Mouse (Mus musculus) limb, embryonic 11.5 days (tissue): Measurements from ENCODE around the gene Plxnb1. TPM values are rescaled to one million over a fixed set of nuclear protein-coding genes. Genes with fewer than 3 reads are reported as not detected.
"Not testable (repeated sequence)": the region's sequence is repeated elsewhere in the genome, so short reads cannot be mapped to it uniquely, and the experiment has no call there.

Source experiments
- ATAC-seq: fragments of 200-750 bp; cut with Nextera tagmentation; 2 replicates; pipeline ENCODE4 v1.8.0; 2017; ENCODE audit warnings: low read depth; ENCODE audit not compliant: insufficient number of reproducible peaks, low FRiP score, low TSS enrichment
- DNase-seq: peaks from one replicate; pipeline ENCODE4 v3.0.0-alpha.2; 2015; ENCODE audit warnings: low spot score
- H3K27ac ChIP-seq: fragments of 300-500 bp; sonication (generic); replicated peaks from 2 replicates; pipeline ENCODE4 v1.5.1; 2014; ENCODE audit warnings: low read depth, mild to moderate bottlenecking, low read length
- H3K27me3 ChIP-seq: fragments of 300-500 bp; sonication (generic); 2 replicates; pipeline ENCODE4 v1.6.1; 2014; ENCODE audit warnings: mild to moderate bottlenecking, low read length, mixed read lengths; ENCODE audit not compliant: control insufficient read depth, insufficient read depth
- H3K36me3 ChIP-seq: fragments of 300-500 bp; sonication (generic); 2 replicates; pipeline ENCODE4 v1.6.1; 2014; ENCODE audit warnings: mild to moderate bottlenecking, low read length, moderate library complexity, mixed read lengths; ENCODE audit not compliant: control insufficient read depth, insufficient read depth
- H3K4me1 ChIP-seq: fragments of 300-500 bp; sonication (generic); 2 replicates; pipeline ENCODE4 v1.6.1; 2014; ENCODE audit warnings: low read length, mixed read lengths; ENCODE audit not compliant: control insufficient read depth, insufficient read depth
- H3K4me2 ChIP-seq: fragments of 300-500 bp; sonication (generic); 2 replicates; pipeline ENCODE4 v1.6.1; 2014; ENCODE audit warnings: low read depth, mild to moderate bottlenecking, moderate library complexity; ENCODE audit not compliant: severe bottlenecking
- H3K4me3 ChIP-seq: fragments of 300-500 bp; sonication (generic); 2 replicates; pipeline ENCODE4 v1.5.1; 2014; ENCODE audit warnings: low read depth, low read length
- H3K9ac ChIP-seq: fragments of 300-500 bp; sonication (generic); 2 replicates; pipeline ENCODE4 v1.6.1; 2014; ENCODE audit warnings: mild to moderate bottlenecking, low read length
- H3K9me3 ChIP-seq: fragments of 300-500 bp; sonication (generic); 2 replicates; pipeline ENCODE4 v1.6.1; 2016; ENCODE audit warnings: low read length; ENCODE audit not compliant: control insufficient read depth
- WGBS: fragments of 180-500 bp; shearing (Covaris S2); extraction: QIAGEN DNeasy Blood & Tissue Kit; methylation state at CpG from one replicate; pipeline ENCODE4 v1.1.7; 2014; 5-methylcytosine and 5-hydroxymethylcytosine counted together
- polyA plus RNA-seq: library from polyadenylated mRNA; unstranded; fragments of >200 nt; fragmentation: Nextera tagmentation; extraction: Ambion mirVana; gene quantifications from 2 replicates; pipeline ENCODE4 v1.2.1, GENCODE M21; 2014

Gene Plxnb1
- polyA plus RNA-seq, 1 experiment from 2014 or later, result 15.2 TPM

DNA sequence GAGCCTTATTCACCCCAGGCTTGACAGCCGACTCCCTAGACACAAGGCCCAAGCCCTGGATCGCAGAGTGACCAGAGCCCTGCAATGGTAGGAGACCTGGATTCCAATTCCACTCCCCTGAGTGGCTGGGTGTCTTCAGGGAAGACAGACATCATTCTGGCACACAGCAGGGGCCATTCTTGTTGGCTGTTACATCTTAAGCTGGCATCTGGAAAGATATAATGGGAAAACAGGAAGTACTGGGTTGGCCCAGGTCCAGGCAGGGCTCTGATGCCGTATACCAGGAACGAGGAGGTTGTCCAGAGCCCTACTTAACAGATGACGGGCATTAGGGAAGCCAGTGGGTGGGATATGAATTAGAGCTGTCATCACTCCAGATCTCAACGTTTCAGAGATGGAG, 28.1 kb downstream of the Plxnb1 start:
- ATAC-seq, result no peak
- no peak overlapping the region for H3K4me2 ChIP-seq
- 55% methylated on average over 6 of the region's 6 CpGs for WGBS

DNA sequence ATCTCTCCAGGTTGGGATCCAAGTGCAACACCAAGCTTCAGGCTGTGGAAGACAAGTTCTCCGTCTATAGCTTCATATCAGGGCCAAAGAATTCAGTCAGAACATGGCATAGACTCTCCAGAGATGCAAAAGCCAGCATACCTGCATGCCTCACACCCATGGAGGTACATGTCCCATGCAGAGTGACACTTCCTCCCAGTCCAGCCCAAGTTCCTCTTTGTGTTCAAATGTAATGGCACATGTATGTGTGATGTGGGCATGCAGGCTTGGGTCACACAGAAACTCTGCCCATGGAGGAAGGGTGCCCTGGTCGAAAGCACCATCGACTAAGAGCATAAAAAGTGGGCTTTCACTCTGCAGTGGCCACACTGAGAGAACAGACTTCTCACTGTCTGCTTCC, 29.0 kb downstream of the Plxnb1 start:
- Histone ChIP-seq H3K4me2 (no peak overlapping the region), H3K4me3 (no peak overlapping the region), H3K9ac (no peak overlapping the region), H3K9me3 (no peaks in the 10 kb centered on the region), H3K27ac (no peak overlapping the region), H3K27me3 (no peaks in the 10 kb centered on the region), H3K4me1 (no peaks in the 10 kb centered on the region), H3K36me3 (no peaks in the 10 kb centered on the region; the same call in 1 of the 2 replicates)
- DNase-seq, result no peak
- 85% methylated on average over 3 of the region's 3 CpGs for WGBS
- no peak for ATAC-seq

More for the DNA sequence above, 28.1 kb downstream of the Plxnb1 start:
- Histone ChIP-seq H3K27me3 (no peaks in the 10 kb centered on the region), H3K27ac (no peak overlapping the region), H3K36me3 (peaks cover 3% of the 10 kb centered on the region; the same call in 1 of the 2 replicates), H3K9me3 (no peaks in the 10 kb centered on the region), H3K9ac (no peak overlapping the region), H3K4me3 (no peak overlapping the region), H3K4me1 (no peaks in the 10 kb centered on the region)
- DNase-seq, result no peak

DNA sequence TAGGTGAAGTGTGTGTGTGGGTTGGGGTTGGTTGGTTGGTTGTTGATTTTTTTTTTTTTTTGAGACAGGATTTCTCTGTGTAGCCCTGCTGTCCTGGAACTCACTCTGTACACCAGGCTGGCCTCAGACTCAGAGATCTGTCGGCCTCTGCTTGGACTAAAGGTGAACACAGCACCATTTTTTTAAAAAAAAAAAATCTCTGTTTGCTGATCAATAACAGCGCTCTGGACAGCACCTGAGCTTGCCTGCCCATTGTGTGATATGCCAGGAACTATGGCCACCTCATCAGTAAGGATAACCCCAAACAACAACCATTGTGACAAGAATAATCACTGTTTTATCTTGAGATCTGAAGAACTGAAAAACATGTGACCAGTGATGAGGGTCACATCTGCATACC, 29.9 kb downstream of the Plxnb1 start:
- no peak overlapping the region for H3K9ac ChIP-seq
- no peaks in the 10 kb centered on the region for H3K36me3 ChIP-seq
- DNase-seq, result no peak
- H3K27ac ChIP-seq, result no peak overlapping the region
- 83% methylated on average over 2 of the region's 2 CpGs for WGBS
- no peak for ATAC-seq
- H3K4me1 ChIP-seq, result no peaks in the 10 kb centered on the region
- H3K27me3 ChIP-seq, result no peaks in the 10 kb centered on the region
- no peak overlapping the region for H3K4me2 ChIP-seq
- H3K4me3 ChIP-seq, result no peak overlapping the region
- H3K9me3 ChIP-seq, result no peaks in the 10 kb centered on the region

DNA sequence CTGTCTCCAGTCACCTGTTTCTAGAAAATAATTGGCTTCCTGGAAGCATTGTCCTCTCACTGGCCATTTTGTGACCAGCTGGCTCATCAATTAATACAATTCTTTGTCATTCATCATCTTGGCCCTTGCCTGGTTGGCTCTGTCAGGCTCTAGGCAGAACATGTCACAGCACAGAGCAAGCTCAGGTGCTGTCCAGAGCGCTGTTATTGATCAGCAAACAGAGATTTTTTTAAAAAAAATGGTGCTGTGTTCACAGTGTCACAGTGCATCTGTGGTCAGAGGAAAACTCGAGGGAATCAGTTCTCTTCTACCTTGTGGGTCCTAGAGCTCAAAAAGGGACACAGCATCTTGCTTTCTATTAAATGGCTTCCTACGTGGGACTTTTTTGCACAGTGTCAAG, 30.3 kb downstream of the Plxnb1 start:
- WGBS, result 75% methylated on average over 3 of the region's 3 CpGs

DNA sequence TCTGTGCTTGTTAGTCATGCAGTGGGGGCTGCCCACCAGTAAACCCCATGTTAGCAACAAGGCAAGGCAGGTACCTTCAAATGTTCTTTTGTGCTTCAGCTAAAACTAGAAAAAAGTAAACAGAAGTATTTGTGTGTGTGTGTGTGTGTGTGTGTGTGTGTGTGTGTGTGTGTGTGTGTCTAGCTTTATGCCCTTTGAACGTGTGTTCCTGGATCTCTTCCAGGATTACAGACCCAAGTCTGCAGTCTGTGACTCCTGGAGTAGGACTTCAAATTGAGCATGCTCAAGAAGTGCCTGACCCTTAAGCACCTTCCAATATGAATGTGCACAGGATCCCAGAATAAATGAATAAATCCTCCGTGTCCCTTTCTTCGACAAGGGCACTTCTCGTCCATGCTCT, 31.9 kb downstream of the Plxnb1 start:
- WGBS, result 93% methylated on average over 4 of the region's 4 CpGs
- ATAC-seq, result no peak
- H3K9ac ChIP-seq, result no peak overlapping the region
- no peak overlapping the region for H3K4me2 ChIP-seq
- H3K4me3 ChIP-seq, result no peak overlapping the region
- H3K27ac ChIP-seq, result no peak overlapping the region
- H3K36me3 ChIP-seq, result no peaks in the 10 kb centered on the region
- H3K27me3 ChIP-seq, result no peaks in the 10 kb centered on the region
- H3K4me1 ChIP-seq, result no peaks in the 10 kb centered on the region
- DNase-seq, result no peak
- H3K9me3 ChIP-seq, result no peaks in the 10 kb centered on the region

More for the DNA sequence above, 30.3 kb downstream of the Plxnb1 start:
- H3K4me1 ChIP-seq, result no peaks in the 10 kb centered on the region
- ATAC-seq, result no peak
- H3K36me3 ChIP-seq, result no peaks in the 10 kb centered on the region
- no peak overlapping the region for H3K9ac ChIP-seq
- no peak overlapping the region for H3K27ac ChIP-seq
- no peaks in the 10 kb centered on the region for H3K27me3 ChIP-seq
- DNase-seq, result no peak
- H3K4me2 ChIP-seq, result no peak overlapping the region
- H3K9me3 ChIP-seq, result no peaks in the 10 kb centered on the region
- H3K4me3 ChIP-seq, result no peak overlapping the region

DNA sequence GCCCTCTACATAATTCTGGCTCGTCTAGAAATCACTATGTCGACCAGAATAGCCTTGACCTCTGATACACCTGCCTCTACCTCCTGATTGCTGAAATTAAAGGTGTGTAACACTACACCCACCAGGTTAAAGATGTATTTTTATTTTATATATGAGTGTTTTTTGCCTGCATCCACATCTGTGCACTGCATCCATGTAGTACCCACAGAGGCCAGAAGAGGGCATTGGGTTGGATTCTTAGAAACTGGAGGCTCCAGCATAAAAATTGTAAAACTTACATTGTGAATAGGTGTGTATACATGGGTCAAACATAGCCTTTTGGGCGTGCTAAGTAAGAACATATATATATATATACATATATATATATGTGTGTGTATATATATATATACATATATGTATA, 33.0 kb downstream of the Plxnb1 start:
- H3K27me3 ChIP-seq, result no peaks in the 10 kb centered on the region
- no peaks in the 10 kb centered on the region for H3K4me1 ChIP-seq
- no peak overlapping the region for H3K4me3 ChIP-seq
- WGBS, result 58% methylated on average over 3 of the region's 3 CpGs
- H3K27ac ChIP-seq, result no peak overlapping the region
- no peak overlapping the region for H3K4me2 ChIP-seq
- H3K36me3 ChIP-seq, result no peaks in the 10 kb centered on the region
- no peaks in the 10 kb centered on the region for H3K9me3 ChIP-seq
- no peak for ATAC-seq
- DNase-seq, result peak; percentile 58
- H3K9ac ChIP-seq, result no peak overlapping the region

DNA sequence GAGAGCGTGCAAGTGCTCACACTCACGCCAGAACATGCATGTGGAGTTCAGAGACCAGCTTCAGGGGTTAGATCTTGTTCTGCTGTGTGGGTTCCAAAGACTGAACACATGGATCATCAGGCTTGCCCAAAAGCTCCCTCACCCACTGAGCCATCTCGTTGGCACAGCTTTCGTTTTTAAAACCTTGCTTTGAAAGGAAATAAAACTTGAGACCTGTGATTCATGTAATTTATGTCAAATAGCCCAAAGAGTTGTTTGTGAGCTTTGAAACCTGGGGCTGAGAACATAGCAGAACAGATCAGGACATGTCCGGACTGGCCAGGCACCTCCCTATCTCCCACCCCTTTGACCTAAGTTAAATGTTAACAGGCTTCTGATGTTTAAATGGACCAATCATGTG, 34.9 kb downstream of the Plxnb1 start:
- no peaks in the 10 kb centered on the region for H3K9me3 ChIP-seq
- no peak overlapping the region for H3K27ac ChIP-seq
- no peak overlapping the region for H3K4me2 ChIP-seq
- H3K9ac ChIP-seq, result no peak overlapping the region
- DNase-seq, result no peak
- H3K36me3 ChIP-seq, result no peaks in the 10 kb centered on the region
- H3K27me3 ChIP-seq, result no peaks in the 10 kb centered on the region
- no peak for ATAC-seq
- no peak overlapping the region for H3K4me3 ChIP-seq
- 81% methylated on average over 5 of the region's 5 CpGs for WGBS
- no peaks in the 10 kb centered on the region for H3K4me1 ChIP-seq

DNA sequence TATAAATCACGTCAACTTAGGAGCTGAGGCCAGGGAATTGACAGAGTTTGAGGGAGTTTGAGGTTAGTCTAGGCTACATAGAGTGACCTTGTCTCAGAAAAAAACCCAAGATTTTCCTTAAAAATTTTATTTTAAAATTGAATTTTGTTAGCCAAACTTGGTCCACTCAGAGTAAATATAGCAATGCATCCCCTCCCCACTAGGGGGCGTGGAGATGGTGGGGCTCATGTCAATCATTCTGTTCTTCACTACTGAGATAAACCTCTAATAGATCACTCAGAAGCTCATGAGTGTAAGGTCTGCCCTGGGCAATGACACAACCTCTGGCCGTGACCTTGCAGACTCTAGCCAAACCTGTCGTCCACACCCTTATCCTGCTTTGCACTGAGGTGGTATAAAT, 45.2 kb downstream of the Plxnb1 start:
- not testable (repeated sequence) for H3K9me3 ChIP-seq, H3K27me3 ChIP-seq, H3K27ac ChIP-seq, H3K36me3 ChIP-seq, H3K4me3 ChIP-seq, H3K4me1 ChIP-seq, H3K9ac ChIP-seq, DNase-seq, ATAC-seq, H3K4me2 ChIP-seq
- WGBS, result 65% methylated on average over 4 of the region's 4 CpGs

DNA sequence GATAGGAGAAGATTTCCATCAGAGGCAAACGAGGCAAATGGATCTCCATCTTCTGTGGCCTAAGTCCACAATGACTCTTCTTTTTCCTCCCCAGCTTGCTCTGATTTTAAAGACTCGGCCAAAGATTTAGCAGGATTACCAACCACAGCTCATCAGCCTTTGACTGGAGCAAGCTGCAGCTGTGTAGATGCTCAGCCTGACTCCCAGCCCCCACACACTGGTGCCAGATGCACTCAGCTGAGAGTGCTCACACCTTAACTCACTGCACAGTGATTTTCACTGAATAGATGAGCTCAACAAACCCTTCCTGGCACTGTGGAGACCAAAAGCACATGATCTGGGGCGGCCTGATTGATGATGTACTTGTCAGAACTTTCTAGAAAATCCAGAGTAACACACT, 66.8 kb downstream of the Plxnb1 start, which contains the start of gene Fbxw21:
TSS of gene Fbxw21 (minus strand) at position 101 of the 400 bp plus-strand sequence.
- no peaks in the 10 kb centered on the region for H3K4me1 ChIP-seq
- no peaks in the 10 kb centered on the region for H3K27me3 ChIP-seq
- no peaks in the 10 kb centered on the region for H3K9me3 ChIP-seq
- H3K4me3 ChIP-seq, result no peak within 1 kb of the TSS
- no peak within 1 kb of the TSS for H3K9ac ChIP-seq
- H3K4me2 ChIP-seq, result no peak within 1 kb of the TSS
- H3K36me3 ChIP-seq, result no peaks in the 10 kb centered on the region
- no peak for ATAC-seq
- DNase-seq, result no peak
- 66% methylated on average over 3 of the region's 3 CpGs for WGBS
- no peak within 1 kb of the TSS for H3K27ac ChIP-seq
